Mouse (Mus musculus) lung, adult 2 months (tissue): Measurements from ENCODE around the gene Soga3.

ENCODE experiments used
- CTCF ChIP-seq: fragments of 200-500 bp; IDR thresholded peaks from 2 replicates; pipeline ENCODE4 v1.5.1; 2011; ENCODE audit warnings: mild to moderate bottlenecking, low read length, control low read depth; ENCODE audit not compliant: insufficient read depth
- POLR2A ChIP-seq: fragments of 200-500 bp; IDR thresholded peaks from 2 replicates; pipeline ENCODE4 v1.6.1; 2011; ENCODE audit warnings: low read depth, mild to moderate bottlenecking, control low read depth, low read length, borderline replicate concordance; ENCODE audit errors: extremely low read depth

GRCm38 (mm10) chr10:29199835-29200234 lies 56.2 kb downstream of the Soga3 start:
- TF ChIP-seq POLR2A (no peak), CTCF (no peak)
